ENCODE assay signal across 19 mouse cellular contexts in genomic region chr1:14589905-14590304, GRCm38 (mm10).
DNase-seq lines count a peak whose midpoint lies in the region; ATAC-seq and TF ChIP-seq lines count a peak whose summit lies in the region.
"Had no signal": no experiment of that assay in that cellular context is flagged by ENCODE, and none has a peak within 500 bp of the region (broad histone marks: within the 10 kb centered on the region; RNA-seq: fewer than 3 reads in every experiment).

No protein-coding gene starts in this region.

- DNase-seq in kidney, postnatal 10 days = peak; percentile 46
- peak; percentile 18 for DNase-seq in urinary bladder, postnatal 14 days (ENCODE audit: low spot score)
- DNase-seq in urinary bladder, adult 2 months (ENCODE audit: low spot score) = no peak
- peak; percentile 64 to 69 for DNase-seq in heart, postnatal 14 days
- DNase-seq in thymus, adult 2 months = no peak
- DNase-seq in adipocyte (ENCODE audit: low spot score) = no peak
- DNase-seq: adrenal gland, adult 2 months; B cell, adult 2 months; cerebellum, adult 11-12 months; kidney, adult 18-20 months had no signal

- no peak overlapping the region for H3K27ac ChIP-seq in kidney, embryonic 16.5 days (ENCODE audit: low read length)
- H3K27ac ChIP-seq in thymus, adult 2 months (ENCODE audit: control insufficient read depth, insufficient read depth, low read length) = no peak overlapping the region
- H3K27ac ChIP-seq: embryonic facial prominence, embryonic 12.5 days; hindbrain, embryonic 14.5 days; limb, embryonic 12.5 days; liver, embryonic 14.5 days; macrophage; midbrain, embryonic 13.5 days had no signal

- intact Hi-C loops in heart, postnatal 14 days (cut with DNase I) = no loop called here

- TF ChIP-seq POLR2A in thymus, adult 2 months (IDR thresholded peaks at IDR 0.05; ENCODE audit: control insufficient read depth, extremely low read depth, insufficient read depth, low read length, poor library complexity) = no peak

- no peak overlapping the region for H3K4me3 ChIP-seq in kidney, embryonic 16.5 days (ENCODE audit: low read length)
- no peak overlapping the region for H3K4me3 ChIP-seq in thymus, adult 2 months (ENCODE audit: control insufficient read depth, insufficient read depth, low read length)
- H3K4me3 ChIP-seq: embryonic facial prominence, embryonic 12.5 days; limb, embryonic 12.5 days; midbrain, embryonic 13.5 days; myocyte had no signal

- H3K36me3 ChIP-seq in kidney, embryonic 16.5 days (ENCODE audit: insufficient read depth, low read length) = no peaks in the 10 kb centered on the region
- no peaks in the 10 kb centered on the region for H3K36me3 ChIP-seq in thymus, adult 2 months (ENCODE audit: control insufficient read depth, insufficient read depth, low read length)
- H3K36me3 ChIP-seq: embryonic facial prominence, embryonic 12.5 days; limb, embryonic 12.5 days; midbrain, embryonic 13.5 days had no signal

- H3K9me3 ChIP-seq in kidney, embryonic 16.5 days (ENCODE audit: low read length) = no peaks in the 10 kb centered on the region
- H3K9me3 ChIP-seq: embryonic facial prominence, embryonic 12.5 days; limb, embryonic 12.5 days; midbrain, embryonic 13.5 days had no signal

- no peak overlapping the region for H3K4me2 ChIP-seq in kidney, embryonic 16.5 days (replicated peaks; ENCODE audit: low read depth, low read length)
- H3K4me2 ChIP-seq: embryonic facial prominence, embryonic 12.5 days; hindbrain, embryonic 14.5 days; limb, embryonic 12.5 days; midbrain, embryonic 13.5 days had no signal

- no peak overlapping the region for H3K9ac ChIP-seq in kidney, embryonic 16.5 days (replicated peaks; ENCODE audit: low read length)
- H3K9ac ChIP-seq: embryonic facial prominence, embryonic 12.5 days; hindbrain, embryonic 14.5 days; limb, embryonic 12.5 days; liver, embryonic 14.5 days; midbrain, embryonic 13.5 days had no signal

- no peaks in the 10 kb centered on the region for H3K27me3 ChIP-seq in kidney, embryonic 16.5 days (ENCODE audit: insufficient read depth, low read length)
- no peaks in the 10 kb centered on the region for H3K27me3 ChIP-seq in thymus, adult 2 months (ENCODE audit: control insufficient read depth, insufficient read depth, low read length)
- H3K27me3 ChIP-seq: embryonic facial prominence, embryonic 12.5 days; midbrain, embryonic 13.5 days had no signal

- no peak for ATAC-seq in kidney, embryonic 16.5 days (ENCODE audit: low FRiP score, low TSS enrichment)
- ATAC-seq in erythroid progenitor cell, adult 5-6 weeks (replicated peaks; ENCODE audit: low FRiP score, poor library complexity, severe bottlenecking) = no peak
- ATAC-seq: midbrain, embryonic 13.5 days had no signal

- 87% methylated on average over 5 of the region's 5 CpGs for WGBS in kidney, embryonic 16.5 days
- 91% methylated on average over 5 of the region's 5 CpGs for WGBS in thymus, adult 2 months

- H3K4me1 ChIP-seq in kidney, embryonic 16.5 days (ENCODE audit: insufficient read depth, low read length) = no peaks in the 10 kb centered on the region
- no peaks in the 10 kb centered on the region for H3K4me1 ChIP-seq in thymus, adult 2 months (replicated peaks; ENCODE audit: control insufficient read depth, insufficient read depth, low read length)
- H3K4me1 ChIP-seq: embryonic facial prominence, embryonic 12.5 days; limb, embryonic 12.5 days; midbrain, embryonic 13.5 days had no signal

- TF ChIP-seq CTCF in thymus, adult 2 months (IDR thresholded peaks at IDR 0.05; ENCODE audit: borderline replicate concordance, control insufficient read depth, extremely low read depth, insufficient read depth, low read length, poor library complexity) = no peak

Comparison
In these comparisons a context has a peak if more than half of its experiments do, and no peak if none do; other contexts are left out.
1. DNase-seq: peak in kidney, postnatal 10 days (single experiment), urinary bladder, postnatal 14 days (single experiment) and heart, postnatal 14 days (2 of 2); none in urinary bladder, adult 2 months (single experiment), thymus, adult 2 months (single experiment) and adipocyte (single experiment).